Mouse (Mus musculus) testis, adult 2 months (tissue): ENCODE data around the gene Gpam.

Experiments used
- CTCF ChIP-seq: fragments of 200-500 bp; IDR thresholded peaks from 2 replicates; pipeline ENCODE4 v1.5.1; 2012; ENCODE audit warnings: low read depth, mild to moderate bottlenecking, inconsistent platforms, low read length, moderate library complexity; ENCODE audit not compliant: control insufficient read depth, insufficient read depth, insufficient replicate concordance
- POLR2A ChIP-seq: fragments of 200-500 bp; IDR thresholded peaks from 2 replicates; pipeline ENCODE4 v1.6.1; 2012; ENCODE audit warnings: low read depth, mild to moderate bottlenecking, inconsistent platforms, low read length, moderate library complexity; ENCODE audit not compliant: control insufficient read depth

DNA sequence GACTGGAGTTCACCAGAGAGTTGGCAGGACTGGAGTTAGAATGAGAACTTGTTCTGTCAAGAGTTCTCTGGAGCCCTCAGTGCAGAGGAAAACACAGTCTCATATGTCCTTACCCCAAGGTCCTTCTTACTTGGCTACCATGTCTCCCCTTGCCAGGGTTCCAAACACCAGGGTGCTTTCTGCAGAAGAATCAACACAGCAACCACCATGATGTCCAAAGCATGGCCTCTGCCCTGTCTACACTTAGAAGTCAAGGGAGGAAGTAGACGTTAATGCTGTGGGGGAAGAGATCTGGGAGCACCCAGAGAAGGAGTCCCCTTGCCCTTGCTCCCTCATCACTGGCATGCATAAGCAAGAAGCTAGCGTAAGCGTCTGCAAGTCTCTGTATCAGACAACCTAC is 9.0 kb downstream of the Gpam start:
- TF ChIP-seq CTCF (no peak), POLR2A (no peak)
